Mouse (Mus musculus): Measurements from ENCODE around the gene Casp7.
"Not testable (repeated sequence)": the region's sequence is repeated elsewhere in the genome, so short reads cannot be mapped to it uniquely, and the experiment has no call there.

Casp7 gene

DNA sequence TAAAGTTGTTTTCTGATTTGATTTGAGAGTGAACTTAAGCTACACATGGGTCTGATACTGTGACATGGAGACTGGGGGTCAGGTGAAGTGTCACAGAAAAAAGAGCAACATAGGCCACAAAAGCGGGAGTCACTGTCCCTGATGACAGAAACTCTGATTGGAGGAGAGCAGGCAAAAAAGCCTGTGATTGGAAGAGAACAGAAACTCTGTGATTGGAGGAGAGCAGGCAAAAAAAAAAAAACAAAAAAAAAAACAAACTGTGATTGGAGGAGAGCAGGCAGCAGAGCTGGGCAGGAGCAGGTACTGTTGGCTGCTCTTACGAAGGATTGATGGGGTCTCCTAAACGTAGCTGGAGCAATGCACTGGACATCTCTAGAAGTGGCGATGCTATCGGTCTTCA lies 11.4 kb upstream of the Casp7 start:
- DNase-seq (ENCODE audit: low spot score), result no peak

DNA sequence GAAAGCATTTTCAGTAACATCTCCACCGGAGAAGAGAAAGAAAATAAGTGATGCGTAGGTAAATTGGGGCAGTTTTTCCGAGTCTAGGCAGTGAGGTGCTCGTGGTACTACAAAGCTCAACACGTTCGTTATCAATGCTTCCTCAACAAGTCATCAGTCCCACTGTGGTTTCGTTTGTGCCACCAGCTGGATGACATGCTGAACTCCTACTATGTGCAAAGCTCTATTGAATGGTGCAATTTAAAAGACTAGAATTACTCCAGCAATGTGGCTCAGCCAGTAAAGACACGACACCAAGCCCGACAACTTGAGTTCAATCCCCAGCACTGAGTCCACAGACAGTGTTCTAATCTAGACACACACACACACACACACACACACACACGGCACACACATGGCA lies 10.8 kb upstream of the Casp7 start:
- DNase-seq (ENCODE audit: low spot score), result no peak

DNA sequence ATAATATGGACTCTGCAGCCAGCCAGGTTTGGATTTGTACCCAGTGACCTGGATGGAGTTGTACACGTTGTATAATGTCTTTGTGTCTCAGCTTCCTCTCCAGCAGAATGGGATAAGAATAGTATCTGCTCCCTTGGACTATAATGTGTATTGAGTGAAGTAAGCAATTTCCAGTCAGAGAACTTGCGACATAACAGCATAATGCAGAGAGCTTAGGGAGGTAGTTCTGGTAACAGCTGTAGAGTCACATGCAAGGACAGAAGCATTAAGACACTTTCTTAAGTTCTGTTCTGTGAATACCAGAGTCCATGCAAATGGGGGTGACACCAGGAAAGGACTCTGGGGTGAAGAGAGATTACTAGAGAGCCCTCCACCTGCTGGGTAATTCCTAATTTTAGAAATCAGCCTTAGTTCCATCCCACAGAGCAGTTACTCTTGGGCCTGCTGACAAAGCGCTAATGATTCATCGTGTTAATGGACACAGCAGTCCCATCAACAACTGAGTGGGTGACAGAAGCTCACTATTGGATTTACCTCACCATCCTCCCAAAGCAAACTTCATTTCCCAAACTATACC lies 9.1 kb upstream of the Casp7 start:
- no peak for DNase-seq (ENCODE audit: low spot score)

DNA sequence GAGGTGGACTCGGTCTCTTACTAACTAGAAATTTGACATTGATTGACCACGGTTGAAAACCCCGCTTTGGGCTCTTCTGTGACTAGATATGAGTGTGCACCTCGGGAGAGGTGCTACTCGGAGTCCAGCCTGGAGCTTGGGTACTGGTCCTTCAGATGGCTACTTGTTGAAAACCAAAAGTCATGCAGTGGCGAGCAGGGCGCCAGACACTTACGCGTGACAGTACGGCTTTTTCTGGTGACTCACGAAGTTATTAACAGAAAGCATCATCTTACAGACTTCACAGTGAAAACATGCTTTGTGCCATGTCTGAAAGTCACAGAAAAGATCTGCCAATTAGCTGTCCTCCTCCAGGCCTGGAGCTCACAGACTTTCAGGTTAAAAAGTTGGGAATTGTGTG lies 7.8 kb upstream of the Casp7 start:
- no peak for DNase-seq (ENCODE audit: low spot score)

DNA sequence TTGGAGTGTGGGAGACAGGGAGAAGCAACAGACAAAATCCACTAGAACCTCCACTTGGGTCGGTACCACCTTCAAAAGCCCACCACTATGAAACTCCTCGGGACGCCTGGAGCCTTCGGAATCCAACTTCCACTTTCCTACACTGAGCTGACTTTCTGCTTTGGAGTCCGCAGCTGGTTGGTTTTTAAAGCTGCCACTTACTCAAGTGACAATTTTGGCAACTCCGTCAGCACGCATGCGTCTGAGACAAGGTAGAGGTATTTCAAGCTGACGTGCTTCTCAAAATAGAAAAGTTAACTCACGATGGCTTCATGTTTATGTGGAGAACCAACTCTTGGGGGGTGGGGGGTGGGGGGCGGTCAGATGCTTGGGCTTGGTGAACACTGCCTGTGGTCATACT lies 7.0 kb upstream of the Casp7 start, which contains the start of gene Nrap:
Gene Nrap (minus strand): TSS at position 159 of the 400 bp plus-strand sequence.
- no peak for DNase-seq (ENCODE audit: low spot score)

DNA sequence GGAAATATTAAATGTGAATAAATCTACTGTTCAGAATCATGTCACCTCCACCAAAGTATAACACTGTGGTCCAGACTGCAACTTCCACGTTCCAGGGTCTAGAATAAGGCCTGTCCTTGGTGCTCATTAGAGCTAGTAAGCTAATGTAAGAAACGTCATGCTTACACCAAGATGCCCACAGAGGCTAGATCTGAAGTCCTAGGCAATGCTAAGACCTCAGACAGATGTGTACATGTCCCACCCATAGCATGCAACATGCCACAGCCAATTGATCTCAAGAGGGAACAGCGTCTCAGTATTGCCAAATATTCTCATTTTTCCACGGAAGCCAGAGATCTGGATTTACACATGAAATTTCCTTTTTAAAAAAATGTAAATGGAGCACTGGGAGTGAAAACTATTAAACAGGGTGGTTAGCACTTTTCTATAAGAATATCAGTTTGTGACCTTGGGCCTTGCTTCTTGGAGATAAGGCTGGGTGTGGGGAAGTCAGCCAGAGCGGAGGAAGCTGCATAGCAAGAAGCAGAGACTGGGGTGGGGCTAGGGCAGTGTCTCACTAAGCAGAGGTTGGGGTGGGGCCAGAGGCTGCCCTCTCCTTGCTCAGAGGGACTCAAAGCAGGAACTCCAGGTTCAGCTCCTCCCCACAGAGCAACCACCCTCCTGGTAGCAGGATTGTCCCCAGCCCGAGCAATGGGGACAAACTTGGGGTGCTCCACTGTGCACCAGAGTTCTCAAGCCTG lies 5.5 kb upstream of the Casp7 start:
- DNase-seq (ENCODE audit: low spot score), result no peak

DNA sequence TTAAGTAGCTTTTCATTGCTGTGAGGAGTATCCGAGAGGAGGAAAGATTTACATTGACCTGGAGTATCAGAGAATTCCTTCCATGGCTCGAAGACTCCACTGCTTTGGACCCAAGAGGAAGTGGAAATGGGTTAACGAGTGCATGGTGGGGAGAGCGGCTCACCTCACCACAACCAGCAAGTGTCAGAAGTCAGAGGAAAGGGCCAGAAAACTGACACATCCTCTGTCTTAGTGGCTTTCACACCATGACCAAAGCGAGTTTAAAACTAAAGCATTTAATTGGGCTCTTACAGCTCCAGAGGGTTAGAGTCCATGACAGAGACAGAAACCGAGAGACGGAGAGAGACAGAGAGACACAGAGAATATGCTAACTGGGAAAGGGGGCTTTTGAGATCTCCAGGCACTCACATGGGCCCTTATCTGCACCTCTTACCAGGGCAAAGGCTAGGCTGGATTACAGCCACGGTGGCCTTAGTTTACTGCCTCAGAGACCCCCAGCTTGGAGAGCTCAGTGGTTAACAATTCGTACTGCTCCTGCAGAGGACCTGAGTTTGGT lies 3.5 kb upstream of the Casp7 start:
- DNase-seq (ENCODE audit: low spot score), result no peak

DNA sequence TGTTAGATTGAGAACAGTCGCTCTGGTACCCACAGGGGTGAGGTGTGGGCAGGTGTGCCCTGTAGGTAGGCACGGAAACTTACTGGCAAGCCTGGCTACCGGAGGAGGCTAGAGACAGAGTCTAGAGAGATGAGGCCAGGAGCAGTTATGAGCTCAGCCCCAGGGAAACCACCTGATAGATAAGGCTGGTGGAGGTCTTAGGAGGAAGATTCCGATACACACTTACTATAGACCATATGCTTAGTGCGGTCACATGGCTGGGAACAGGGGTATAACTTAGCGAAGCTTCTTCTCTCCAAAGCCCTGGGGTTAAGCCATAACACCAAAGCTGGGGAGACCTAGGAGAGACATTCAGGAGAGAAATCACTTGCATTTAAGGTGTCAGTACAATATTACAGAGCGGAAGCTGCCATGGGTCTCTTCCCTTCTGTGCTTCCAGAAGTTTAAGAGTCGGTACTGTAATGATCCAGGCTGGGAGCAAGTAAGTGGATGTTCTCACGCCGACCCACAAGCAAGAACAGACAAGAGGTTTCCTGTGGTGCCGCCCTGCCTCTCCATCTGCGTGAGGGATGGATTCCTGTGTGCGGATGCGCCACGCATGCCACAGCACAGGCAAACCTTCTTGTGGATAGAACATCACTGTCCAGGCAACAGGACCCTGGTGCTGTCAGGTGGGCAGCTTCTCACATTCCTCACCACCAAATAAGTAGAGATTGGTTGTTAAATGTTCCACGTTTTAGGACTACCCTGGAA lies 1.6 kb upstream of the Casp7 start:
- DNase-seq (ENCODE audit: low spot score), result no peak

DNA sequence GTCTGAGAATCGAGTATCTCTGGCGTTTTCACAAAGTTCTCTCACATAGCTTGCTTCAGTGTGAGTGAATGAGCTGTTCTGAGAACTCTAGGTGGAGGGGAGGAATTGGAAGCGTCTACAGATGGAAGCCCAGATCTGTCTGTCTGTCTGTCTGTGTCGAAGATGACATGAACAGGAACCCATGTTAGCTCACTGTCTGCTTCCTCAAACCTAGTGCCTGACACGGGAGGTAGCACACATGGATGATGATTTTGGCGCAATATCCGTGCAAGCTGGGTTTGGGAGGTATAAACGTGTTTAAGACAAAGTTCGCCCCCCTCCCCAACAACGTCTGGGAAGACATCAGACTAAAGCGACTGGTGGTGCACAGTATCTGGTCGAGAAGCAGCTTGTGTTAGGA lies 702 bp upstream of the Casp7 start:
- DNase-seq (ENCODE audit: low spot score), result no peak

DNA sequence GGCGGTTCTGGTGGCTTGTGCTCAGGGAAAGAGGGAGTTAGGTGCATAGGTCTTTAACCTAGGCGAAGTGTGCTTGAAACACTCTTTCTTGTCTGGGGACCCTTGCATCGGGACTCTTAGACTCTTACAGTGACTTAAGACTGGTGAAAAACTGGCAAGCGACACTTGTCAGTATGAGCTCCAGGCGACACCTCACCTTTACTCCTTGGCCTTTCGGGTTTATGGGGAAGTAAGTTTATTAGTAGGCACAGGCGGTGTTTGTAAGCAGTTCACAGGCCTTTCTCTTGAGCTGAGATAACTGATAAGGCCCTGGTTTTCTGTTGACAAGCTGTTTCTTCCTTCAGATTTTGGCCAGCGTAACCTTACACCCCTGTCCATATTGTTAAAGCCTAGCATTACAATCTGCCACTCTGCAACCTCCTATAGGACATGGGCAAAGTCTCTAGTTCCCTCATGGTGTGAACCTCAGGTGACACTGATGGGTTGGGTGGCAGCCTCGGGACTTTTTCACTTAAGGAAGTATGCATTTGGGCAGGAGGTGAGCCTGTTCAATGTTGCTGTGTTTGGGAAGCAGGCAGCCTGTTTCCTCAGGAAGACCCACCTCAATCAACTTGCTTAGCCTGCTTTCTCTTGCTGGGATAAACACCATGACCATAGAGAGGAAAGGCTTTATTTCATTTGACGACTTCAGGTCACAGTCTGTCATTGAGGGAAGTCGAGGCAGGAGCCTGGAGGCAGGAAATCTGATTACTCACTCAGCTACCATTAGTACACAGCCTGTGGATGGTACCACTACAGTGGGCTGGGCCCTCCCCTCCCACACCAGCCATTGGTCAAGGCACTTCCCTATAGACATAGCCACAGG lies 966 bp downstream of the Casp7 start:
- no peak for DNase-seq (ENCODE audit: low spot score)

DNA sequence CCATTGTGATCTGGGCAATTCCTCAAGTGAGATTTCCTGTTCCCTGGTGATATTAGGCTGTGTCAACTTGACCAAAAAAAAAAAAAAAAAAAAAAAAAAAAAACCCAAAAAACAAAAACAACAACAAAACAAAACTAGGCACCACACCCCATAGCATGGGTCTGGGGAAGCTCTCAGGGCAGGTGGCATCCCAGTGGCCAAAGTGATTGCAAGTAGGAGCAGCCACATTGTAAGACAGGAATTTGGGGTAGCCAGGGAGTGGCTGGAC lies 1.5 kb downstream of the Casp7 start:
- DNase-seq (ENCODE audit: low spot score), result no peak

DNA sequence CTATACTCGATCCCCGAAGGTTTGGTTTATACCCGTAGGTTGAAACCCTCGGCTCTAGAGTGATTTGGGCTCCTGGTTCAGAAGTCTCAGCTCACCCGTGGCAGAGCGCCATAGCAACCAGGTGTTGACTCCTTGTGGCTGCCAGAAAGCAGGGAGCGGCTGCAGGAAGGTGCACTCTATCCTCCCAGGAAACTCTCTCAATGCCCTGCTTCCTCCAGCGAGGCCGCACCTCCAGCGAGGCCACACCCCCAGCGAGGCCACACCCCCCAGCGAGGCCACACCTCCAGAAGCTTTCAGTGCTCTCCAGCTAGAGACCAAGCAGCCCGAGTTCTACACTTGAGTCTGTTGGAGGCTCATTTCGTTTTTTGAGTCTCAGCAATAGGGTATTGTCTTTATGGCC lies 3.3 kb downstream of the Casp7 start:
- peak; percentile 35 for DNase-seq (ENCODE audit: low spot score)

DNA sequence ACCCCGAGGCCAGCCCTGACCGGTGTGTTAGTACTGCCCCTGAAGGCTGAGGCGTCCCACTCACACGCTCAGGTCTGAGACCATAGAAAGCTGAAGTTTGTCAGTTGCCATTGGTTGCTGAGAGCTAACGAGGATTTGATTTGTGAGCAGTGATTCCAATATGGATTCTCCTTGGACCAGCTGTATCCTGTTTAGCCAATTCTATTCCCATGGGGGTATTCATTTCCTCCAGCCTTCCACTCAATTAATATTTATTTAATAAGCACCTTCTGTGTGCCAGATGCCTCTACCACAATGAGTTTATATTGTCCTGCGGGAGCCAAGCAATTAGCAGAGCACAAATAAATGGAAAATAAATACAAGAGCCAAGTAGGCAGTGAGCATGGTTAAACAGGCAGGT lies 4.9 kb downstream of the Casp7 start:
- peak; percentile 49 for DNase-seq (ENCODE audit: low spot score)

DNA sequence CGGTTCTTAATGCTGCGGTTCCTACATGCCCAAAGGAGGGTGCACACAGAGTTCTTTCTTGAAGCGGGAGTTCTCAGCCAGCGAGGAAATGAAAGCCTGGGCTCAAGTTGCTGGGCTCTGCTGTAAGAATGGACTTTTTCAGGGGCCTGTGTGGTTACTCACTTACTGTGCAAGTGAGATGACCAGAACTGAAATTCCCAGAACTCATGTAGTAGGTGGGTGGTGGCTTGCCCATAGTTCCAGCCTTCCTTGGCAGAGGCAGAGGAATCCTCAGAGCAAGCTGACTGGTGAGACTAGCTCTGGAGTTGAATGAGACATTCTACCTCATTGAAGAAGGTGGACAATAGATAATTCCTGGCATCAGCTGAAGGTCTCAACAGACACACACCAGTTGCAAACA lies 8.9 kb downstream of the Casp7 start:
- DNase-seq (ENCODE audit: low spot score), result no peak

DNA sequence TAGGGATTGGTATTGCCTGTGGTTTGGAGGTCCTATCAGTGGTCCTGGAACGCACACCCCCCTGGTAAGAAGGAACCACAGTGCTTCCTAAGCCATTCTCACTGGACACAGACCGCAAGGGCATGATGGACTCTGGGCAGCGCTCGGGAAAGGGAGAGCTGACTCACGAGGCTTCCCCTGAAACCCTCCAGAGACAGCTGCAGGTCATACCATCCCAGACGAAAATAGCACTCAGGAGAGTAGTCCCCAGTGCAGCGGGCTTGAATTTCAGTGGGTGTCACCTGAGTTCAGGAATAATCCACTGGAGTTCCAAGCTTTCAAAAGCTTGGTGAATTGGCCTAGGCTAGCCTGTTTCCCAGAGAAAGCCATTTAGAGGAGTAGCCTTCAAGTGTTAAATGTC lies 9.7 kb downstream of the Casp7 start:
- DNase-seq (ENCODE audit: low spot score), result no peak

DNA sequence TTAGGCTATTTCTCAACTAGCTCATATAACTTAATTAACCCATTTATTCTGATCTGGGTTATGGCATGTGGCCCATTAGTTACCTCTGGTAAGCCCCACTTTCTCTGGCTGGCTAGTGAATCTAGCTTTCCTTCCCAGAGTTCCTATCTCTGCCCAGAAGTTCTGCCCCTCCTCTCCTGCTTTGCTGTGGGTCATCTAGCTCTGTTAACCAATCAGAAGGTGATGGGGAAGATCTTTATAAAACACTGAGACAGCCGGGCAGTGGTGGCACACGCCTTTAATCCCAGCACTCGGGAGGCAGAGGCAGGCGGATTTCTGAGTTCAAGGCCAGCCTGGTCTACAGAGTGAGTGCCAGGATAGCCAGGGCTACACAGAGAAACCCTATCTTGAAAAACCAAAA lies 13.0 kb downstream of the Casp7 start:
- not testable (repeated sequence) for DNase-seq (ENCODE audit: low spot score)

DNA sequence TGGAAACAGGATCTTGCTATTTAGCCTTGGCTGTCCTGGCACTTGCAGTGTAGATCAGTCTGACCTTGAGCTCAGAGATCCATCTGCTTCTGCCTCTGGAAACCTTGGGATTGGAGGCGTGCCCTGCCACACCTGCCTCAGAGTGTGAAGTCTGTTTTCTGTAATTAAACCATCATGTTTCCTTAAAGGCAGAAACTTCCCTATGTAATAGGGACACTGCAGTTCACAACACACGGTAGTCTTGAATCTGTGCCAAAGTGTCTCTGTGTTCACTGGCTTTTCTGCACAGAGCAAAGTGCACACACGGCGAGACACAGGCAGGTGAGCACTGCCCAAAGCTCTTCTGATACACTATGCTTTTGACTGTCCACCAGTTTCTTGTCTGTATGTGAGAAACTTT lies 21.5 kb downstream of the Casp7 start:
- no peak for DNase-seq (ENCODE audit: low spot score)

DNA sequence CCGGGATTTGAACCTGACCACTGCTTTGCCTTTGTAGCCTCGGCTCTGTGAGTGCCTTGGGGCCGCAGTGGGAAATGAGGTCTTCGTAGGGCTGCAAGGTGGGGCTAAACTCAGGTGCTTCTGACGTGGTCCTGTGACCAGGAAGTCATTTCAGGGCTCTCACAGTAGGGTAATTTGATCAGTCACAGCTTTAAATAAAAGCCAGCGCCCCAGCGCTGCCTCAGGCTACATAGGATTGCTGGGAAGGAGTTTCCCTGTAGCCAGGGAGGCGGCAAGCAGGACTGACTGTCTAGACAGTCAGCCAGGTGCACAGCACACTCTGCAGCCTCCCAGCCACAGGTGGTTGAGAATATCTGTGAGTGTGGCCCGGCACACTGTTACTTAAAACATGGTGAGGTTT lies 22.5 kb downstream of the Casp7 start:
- no peak for DNase-seq (ENCODE audit: low spot score)

DNA sequence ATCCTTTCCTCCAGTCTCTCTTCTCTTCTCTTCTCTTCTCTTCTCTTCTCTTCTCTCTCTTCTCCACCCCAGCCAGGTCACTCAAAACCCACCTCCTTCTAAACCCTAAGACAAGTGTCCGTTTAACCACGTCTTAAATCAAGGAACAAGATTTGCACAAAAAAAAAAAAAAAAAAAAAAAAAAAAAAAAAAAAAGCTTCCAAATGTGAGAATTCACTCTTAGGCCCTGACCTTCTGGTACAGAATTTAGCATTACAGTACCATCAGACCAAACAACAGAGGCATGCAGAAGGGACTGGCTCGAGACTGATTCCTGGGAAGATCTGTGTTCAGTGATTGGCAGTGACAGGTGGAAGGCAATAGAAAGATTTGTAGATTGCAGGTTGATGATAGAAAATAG lies 23.4 kb downstream of the Casp7 start:
- no peak for DNase-seq (ENCODE audit: low spot score)

DNA sequence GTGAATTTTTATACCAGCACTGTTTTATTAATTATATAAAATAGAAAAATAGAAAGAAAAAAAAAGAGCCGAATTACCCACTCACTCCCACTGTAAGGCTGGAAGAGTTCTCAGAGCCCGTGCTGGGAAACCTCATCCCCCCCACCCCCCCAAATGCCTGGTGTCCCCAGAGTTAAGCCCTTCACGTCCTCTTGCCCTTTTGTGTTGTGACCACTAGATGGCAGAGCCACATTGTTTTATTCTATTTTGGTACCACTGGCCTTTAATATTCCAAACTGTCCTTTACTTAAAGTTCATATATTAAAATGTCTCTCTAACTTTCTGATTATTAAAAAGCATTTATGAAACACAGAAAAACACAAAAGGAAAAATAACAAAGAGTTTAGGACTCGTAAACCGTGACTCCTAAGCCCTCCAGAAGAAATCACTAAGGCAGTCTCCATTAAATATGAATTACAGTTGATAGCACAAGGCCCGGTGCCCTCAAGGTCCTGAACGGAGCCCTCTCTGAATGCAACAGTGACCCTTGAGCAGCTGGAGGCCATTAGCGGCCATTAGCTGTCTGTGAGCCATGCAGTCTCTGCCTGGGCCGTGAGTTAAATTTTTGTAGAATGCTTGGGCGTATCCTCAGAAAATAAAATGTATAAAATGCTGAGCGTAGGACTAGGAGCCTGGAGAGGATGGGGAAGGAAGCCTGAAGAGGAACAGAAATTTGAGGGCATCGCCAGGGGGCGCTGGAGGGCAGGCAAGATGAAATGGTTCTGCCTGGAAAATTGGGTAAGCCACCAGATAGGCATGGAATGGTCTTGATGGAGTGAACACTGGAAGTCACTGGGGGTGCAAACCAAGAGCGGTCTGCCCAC lies 25.8 kb downstream of the Casp7 start:
- DNase-seq (ENCODE audit: low spot score), result peak; percentile 93

DNA sequence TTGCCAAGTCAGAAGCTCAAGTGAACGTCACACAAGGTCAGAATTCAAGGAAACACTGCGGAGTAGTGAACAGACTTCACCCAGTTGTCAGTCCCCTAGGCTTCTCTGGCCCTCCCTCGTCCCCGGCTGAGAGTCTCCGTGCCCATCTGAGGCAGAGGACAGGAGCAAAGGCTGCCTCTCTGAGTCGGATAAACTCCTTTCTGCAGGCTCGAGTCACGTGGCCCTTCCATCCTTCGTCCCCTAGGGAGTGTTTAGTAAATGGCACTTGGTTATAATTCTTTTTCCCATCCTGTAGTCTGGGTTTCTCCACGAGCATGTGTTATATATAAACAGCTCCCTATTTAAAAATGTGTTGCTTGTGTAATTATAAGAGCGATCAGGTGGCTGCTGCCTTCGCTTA lies 26.4 kb downstream of the Casp7 start:
- no peak for DNase-seq (ENCODE audit: low spot score)
